ENCODE assay signal across 13 mouse cellular contexts in the genomic region with DNA sequence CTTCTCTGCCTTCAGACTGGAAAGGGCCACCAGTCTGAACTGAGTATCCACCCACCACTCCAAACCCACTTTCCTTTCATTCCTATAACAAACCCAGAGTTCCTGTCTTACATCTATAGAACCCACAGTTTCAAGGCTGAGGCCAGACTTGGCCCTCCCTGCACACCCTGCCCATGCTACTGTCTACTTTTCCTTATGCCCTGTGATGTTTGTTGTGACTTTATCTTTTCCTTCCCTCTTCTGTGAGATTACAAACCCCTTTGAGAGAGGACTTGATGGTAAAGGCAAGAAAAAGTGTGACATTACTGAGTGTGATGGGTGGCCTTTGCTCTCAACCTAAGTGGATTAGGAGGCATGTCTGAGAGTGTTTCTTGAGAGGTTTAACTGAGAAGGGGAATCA.
DNase-seq lines count a peak whose midpoint lies in the region; ATAC-seq lines count a peak whose summit lies in the region.
"Had no signal": no experiment of that assay in that cellular context is flagged by ENCODE, and none has a peak within 500 bp of the region (broad histone marks: within the 10 kb centered on the region; RNA-seq: fewer than 3 reads in every experiment).

No protein-coding gene starts in this region.

- no peak for ATAC-seq in neural tube, embryonic 11.5 days (ENCODE audit: insufficient read depth, low FRiP score, low TSS enrichment)
- ATAC-seq in neural tube, embryonic 15.5 days (ENCODE audit: low FRiP score): no peak
- ATAC-seq: forebrain, embryonic 14.5 days had no signal

- DNase-seq in cerebellum, adult 9-10 months: peak; percentile 54
- no peak for DNase-seq in cerebellum, postnatal 36 days
- DNase-seq in heart, adult 11 months: peak; percentile 68
- DNase-seq in heart, adult 9 months (ENCODE audit: low spot score in 2 of 2): no peak
- peak; percentile 0 for DNase-seq in neural tube, embryonic 11.5 days (ENCODE audit: low spot score)
- DNase-seq: embryo, embryonic 11 days had no signal

- no peak overlapping the region for H3K27ac ChIP-seq in neural tube, embryonic 11.5 days (ENCODE audit: low read depth, low read length)
- H3K27ac ChIP-seq in neural tube, embryonic 15.5 days (replicated peaks): no peak overlapping the region
- H3K27ac ChIP-seq: embryonic facial prominence, embryonic 12.5 days; forebrain, embryonic 10.5 days; forebrain, embryonic 12.5 days had no signal

- H3K36me3 ChIP-seq in neural tube, embryonic 11.5 days (ENCODE audit: control insufficient read depth, insufficient read depth, low read length): no peaks in the 10 kb centered on the region
- no peaks in the 10 kb centered on the region for H3K36me3 ChIP-seq in neural tube, embryonic 15.5 days
- H3K36me3 ChIP-seq: embryonic facial prominence, embryonic 12.5 days; embryonic facial prominence, embryonic 15.5 days; forebrain, embryonic 10.5 days; forebrain, embryonic 12.5 days had no signal

- no peak overlapping the region for H3K4me2 ChIP-seq in neural tube, embryonic 11.5 days (ENCODE audit: low read depth)
- no peak overlapping the region for H3K4me2 ChIP-seq in neural tube, embryonic 15.5 days
- H3K4me2 ChIP-seq: embryonic facial prominence, embryonic 12.5 days; embryonic facial prominence, embryonic 15.5 days; forebrain, embryonic 12.5 days had no signal

- no peaks in the 10 kb centered on the region for H3K4me1 ChIP-seq in neural tube, embryonic 11.5 days (ENCODE audit: control insufficient read depth, insufficient read depth, low read length)
- peaks cover 3% of the 10 kb centered on the region; the same call in 1 of the 2 replicates for H3K4me1 ChIP-seq in neural tube, embryonic 15.5 days
- H3K4me1 ChIP-seq: embryonic facial prominence, embryonic 12.5 days; forebrain, embryonic 12.5 days had no signal

- no peak overlapping the region for H3K4me3 ChIP-seq in neural tube, embryonic 11.5 days (ENCODE audit: low read depth, low read length)
- H3K4me3 ChIP-seq in neural tube, embryonic 15.5 days (replicated peaks): no peak overlapping the region
- H3K4me3 ChIP-seq: embryonic facial prominence, embryonic 12.5 days; embryonic facial prominence, embryonic 15.5 days; erythroblast, embryonic 14.5 days; forebrain, embryonic 10.5 days; forebrain, embryonic 12.5 days had no signal

- no peak overlapping the region for H3K9ac ChIP-seq in neural tube, embryonic 11.5 days (ENCODE audit: low read length)
- no peak overlapping the region for H3K9ac ChIP-seq in neural tube, embryonic 15.5 days (replicated peaks)
- H3K9ac ChIP-seq: embryonic facial prominence, embryonic 12.5 days; embryonic facial prominence, embryonic 15.5 days; forebrain, embryonic 12.5 days had no signal

- no peaks in the 10 kb centered on the region for H3K9me3 ChIP-seq in neural tube, embryonic 11.5 days (ENCODE audit: control insufficient read depth, low read length)
- no peaks in the 10 kb centered on the region for H3K9me3 ChIP-seq in neural tube, embryonic 15.5 days (replicated peaks)
- H3K9me3 ChIP-seq: embryonic facial prominence, embryonic 12.5 days; embryonic facial prominence, embryonic 15.5 days; forebrain, embryonic 10.5 days; forebrain, embryonic 12.5 days had no signal

- H3K27me3 ChIP-seq in neural tube, embryonic 11.5 days (ENCODE audit: control insufficient read depth, insufficient read depth, low read length): no peaks in the 10 kb centered on the region
- H3K27me3 ChIP-seq in neural tube, embryonic 15.5 days (replicated peaks): no peaks in the 10 kb centered on the region
- H3K27me3 ChIP-seq: embryonic facial prominence, embryonic 12.5 days; embryonic facial prominence, embryonic 15.5 days; forebrain, embryonic 12.5 days had no signal

Comparison
In these comparisons a context has a peak if more than half of its experiments do, and no peak if none do; other contexts are left out.
1. DNase-seq: peak in cerebellum, adult 9-10 months (single experiment), heart, adult 11 months (single experiment) and neural tube, embryonic 11.5 days (single experiment); none in cerebellum, postnatal 36 days (0 of 2) and heart, adult 9 months (0 of 2).